Mouse (Mus musculus): ENCODE data around the gene Htra3.

Htra3 gene

GRCm38 (mm10) chr5:35610381-35610780, 69.2 kb downstream of the Htra3 start:
- DNase-seq: no peak

- DNase-seq: no peak
Measured at GRCm38 (mm10) chr5:35609971-35610370, 69.6 kb downstream of the Htra3 start.

- DNase-seq: peak; percentile 48 to 66
Measured at GRCm38 (mm10) chr5:35609381-35609780, 70.2 kb downstream of the Htra3 start.

GRCm38 (mm10) chr5:35608559-35608958, 71.0 kb downstream of the Htra3 start:
- DNase-seq: no peak

GRCm38 (mm10) chr5:35607784-35608183, 71.8 kb downstream of the Htra3 start:
- DNase-seq: peak; percentile 40 to 55

- no peak for DNase-seq
Measured at GRCm38 (mm10) chr5:35606800-35607199, 72.8 kb downstream of the Htra3 start.

GRCm38 (mm10) chr5:35605355-35605754, 74.2 kb downstream of the Htra3 start:
- DNase-seq: no peak
